Mouse (Mus musculus) liver, embryonic 12.5 days (tissue): Measurements from ENCODE around the gene Abcb10. TPM values are rescaled to one million over a fixed set of nuclear protein-coding genes. Genes with fewer than 3 reads are reported as not detected.

ENCODE experiments used
- ATAC-seq: fragments of 200-750 bp; cut with Nextera tagmentation; 2 replicates; pipeline ENCODE4 v1.8.0; 2017; ENCODE audit warnings: moderate number of reproducible peaks, mild to moderate bottlenecking, moderate library complexity
- H3K27ac ChIP-seq: fragments of 300-500 bp; sonication (generic); 2 replicates; pipeline ENCODE4 v1.5.1; 2016; ENCODE audit warnings: mild to moderate bottlenecking
- H3K27me3 ChIP-seq: fragments of 300-500 bp; sonication (generic); replicated peaks from 2 replicates; pipeline ENCODE4 v1.6.1; 2016; ENCODE audit warnings: mild to moderate bottlenecking, moderate library complexity
- H3K36me3 ChIP-seq: fragments of 300-500 bp; sonication (generic); 2 replicates; pipeline ENCODE4 v1.6.1; 2016; ENCODE audit warnings: mild to moderate bottlenecking, moderate library complexity
- H3K4me1 ChIP-seq: fragments of 300-500 bp; sonication (generic); 2 replicates; pipeline ENCODE4 v1.6.1; 2016
- H3K4me2 ChIP-seq: fragments of 300-500 bp; sonication (generic); 2 replicates; pipeline ENCODE4 v1.6.1; 2016; ENCODE audit warnings: mild to moderate bottlenecking, moderate library complexity
- H3K4me3 ChIP-seq: fragments of 300-500 bp; sonication (generic); 2 replicates; pipeline ENCODE4 v1.5.1; 2016; ENCODE audit warnings: mild to moderate bottlenecking, moderate library complexity
- H3K9ac ChIP-seq: fragments of 300-500 bp; sonication (generic); 2 replicates; pipeline ENCODE4 v1.6.1; 2016; ENCODE audit warnings: mild to moderate bottlenecking, moderate library complexity
- H3K9me3 ChIP-seq: fragments of 300-500 bp; sonication (generic); replicated peaks from 2 replicates; pipeline ENCODE4 v1.6.1; 2016; ENCODE audit warnings: mild to moderate bottlenecking, moderate library complexity
- WGBS: fragments of 180-500 bp; shearing (Covaris S2); methylation state at CpG from one replicate; pipeline ENCODE4 v1.1.7; 2016; ENCODE audit not compliant: insufficient replicate concordance; 5-methylcytosine and 5-hydroxymethylcytosine counted together
- polyA plus RNA-seq: library from polyadenylated mRNA; unstranded; fragments of >200 nt; fragmentation: Nextera tagmentation; extraction: Ambion mirVana; gene quantifications from 2 replicates; pipeline ENCODE4 v1.2.1, GENCODE M21; 2016

The Abcb10 gene
- polyA plus RNA-seq, 1 experiment from 2014 or later: 191 TPM

DNA sequence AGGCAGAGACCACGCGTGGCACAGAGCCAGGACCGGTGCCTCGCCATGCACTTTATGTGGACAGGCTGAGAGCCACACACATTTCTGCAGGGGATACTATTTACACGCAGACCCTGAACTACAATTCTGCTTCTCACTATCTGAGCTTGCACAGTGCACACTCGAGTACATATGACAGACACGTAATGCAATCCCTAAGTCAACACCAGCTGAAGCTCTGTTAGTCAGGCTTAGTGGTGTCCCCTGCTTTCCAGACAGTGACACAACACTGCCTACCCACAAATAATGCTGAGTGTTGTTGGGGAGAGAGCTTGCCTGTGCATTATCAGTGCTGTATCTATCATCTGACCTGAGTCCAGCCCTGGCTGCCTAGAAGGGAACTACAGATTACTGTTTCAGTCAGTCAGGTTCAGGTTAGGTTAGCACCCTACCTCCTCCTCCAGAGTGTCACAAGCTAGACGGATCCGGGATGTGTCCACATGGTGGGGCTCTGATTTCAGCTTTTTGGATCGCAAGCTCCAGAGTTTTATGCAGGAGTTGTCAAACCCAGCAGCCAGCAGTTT lies 19.7 kb upstream of the Abcb10 start:
- WGBS: 93% methylated on average over 10 of the region's 10 CpGs
- Histone ChIP-seq H3K9me3 (no peaks in the 10 kb centered on the region), H3K36me3 (peaks cover 99% of the 10 kb centered on the region)

GRCm38 (mm10) chr8:123999568-123999967 lies 16.6 kb upstream of the Abcb10 start:
- H3K4me2 ChIP-seq: no peak overlapping the region
- peaks cover 96% of the 10 kb centered on the region for H3K36me3 ChIP-seq
- H3K4me1 ChIP-seq: 0 out of 2 replicates have a peak, but pooled peaks cover 7% of the 10 kb centered on the region
- H3K9me3 ChIP-seq: no peaks in the 10 kb centered on the region
- no peak overlapping the region for H3K27ac ChIP-seq
- H3K9ac ChIP-seq: no peak overlapping the region
- H3K27me3 ChIP-seq: no peaks in the 10 kb centered on the region
- no peak overlapping the region for H3K4me3 ChIP-seq
- ATAC-seq: no peak
- WGBS: 95% methylated on average over 2 of the region's 2 CpGs

More for the DNA sequence above, 19.7 kb upstream of the Abcb10 start:
- Histone ChIP-seq H3K9ac (no peak overlapping the region; the same call in 1 of the 2 replicates), H3K4me3 (no peak overlapping the region), H3K27me3 (no peaks in the 10 kb centered on the region), H3K4me1 (0 out of 2 replicates have a peak, but pooled peaks cover 7% of the 10 kb centered on the region), H3K4me2 (no peak overlapping the region), H3K27ac (no peak overlapping the region)
- peak; percentile 27; the same call in 1 of the 2 replicates for ATAC-seq

DNA sequence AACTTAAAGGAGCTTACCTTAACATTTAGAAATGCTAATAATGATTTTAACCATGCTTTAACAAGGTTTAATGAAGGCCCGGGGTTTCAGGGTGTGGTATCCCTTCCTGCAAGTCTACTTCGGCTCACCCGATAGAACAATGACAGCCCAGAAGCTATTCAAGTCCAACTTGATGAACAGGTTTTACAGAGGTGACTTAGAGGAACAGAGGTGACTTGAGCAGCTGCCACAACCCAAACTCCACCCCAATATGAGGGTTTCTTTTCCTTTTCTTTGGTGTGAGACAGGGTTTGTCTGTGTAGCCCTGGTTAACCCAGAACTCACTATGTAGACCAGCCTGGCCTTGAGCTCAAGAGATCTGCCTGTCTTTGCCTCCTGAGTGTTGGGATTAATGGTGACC lies 11.1 kb upstream of the Abcb10 start:
- no peak for ATAC-seq
- 81% methylated on average over 3 of the region's 3 CpGs for WGBS
- no peaks in the 10 kb centered on the region for H3K27me3 ChIP-seq
- no peak overlapping the region for H3K27ac ChIP-seq
- no peak overlapping the region for H3K9ac ChIP-seq
- no peak overlapping the region for H3K4me2 ChIP-seq
- H3K4me1 ChIP-seq: peaks cover 47% of the 10 kb centered on the region
- H3K4me3 ChIP-seq: no peak overlapping the region
- no peaks in the 10 kb centered on the region for H3K9me3 ChIP-seq
- peaks cover 61% of the 10 kb centered on the region for H3K36me3 ChIP-seq

- 86% methylated on average over 5 of the region's 5 CpGs for WGBS
- Histone ChIP-seq H3K27ac (no peak overlapping the region), H3K4me2 (no peak overlapping the region), H3K4me1 (peaks cover 51% of the 10 kb centered on the region), H3K9ac (no peak overlapping the region), H3K27me3 (no peaks in the 10 kb centered on the region), H3K4me3 (no peak overlapping the region), H3K36me3 (peaks cover 57% of the 10 kb centered on the region), H3K9me3 (no peaks in the 10 kb centered on the region)
- ATAC-seq: no peak
Measured at GRCm38 (mm10) chr8:123993597-123993996, 10.7 kb upstream of the Abcb10 start.

GRCm38 (mm10) chr8:123992587-123992986 lies 9.7 kb upstream of the Abcb10 start:
- no peaks in the 10 kb centered on the region for H3K9me3 ChIP-seq
- 73% methylated on average over 8 of the region's 8 CpGs for WGBS
- no peak for ATAC-seq
- H3K27me3 ChIP-seq: no peaks in the 10 kb centered on the region
- peaks cover 48% of the 10 kb centered on the region for H3K36me3 ChIP-seq
- H3K4me1 ChIP-seq: peaks cover 59% of the 10 kb centered on the region
- H3K4me3 ChIP-seq: no peak overlapping the region
- H3K4me2 ChIP-seq: no peak overlapping the region
- no peak overlapping the region for H3K9ac ChIP-seq
- H3K27ac ChIP-seq: peak overlapping the region; percentile 76

DNA sequence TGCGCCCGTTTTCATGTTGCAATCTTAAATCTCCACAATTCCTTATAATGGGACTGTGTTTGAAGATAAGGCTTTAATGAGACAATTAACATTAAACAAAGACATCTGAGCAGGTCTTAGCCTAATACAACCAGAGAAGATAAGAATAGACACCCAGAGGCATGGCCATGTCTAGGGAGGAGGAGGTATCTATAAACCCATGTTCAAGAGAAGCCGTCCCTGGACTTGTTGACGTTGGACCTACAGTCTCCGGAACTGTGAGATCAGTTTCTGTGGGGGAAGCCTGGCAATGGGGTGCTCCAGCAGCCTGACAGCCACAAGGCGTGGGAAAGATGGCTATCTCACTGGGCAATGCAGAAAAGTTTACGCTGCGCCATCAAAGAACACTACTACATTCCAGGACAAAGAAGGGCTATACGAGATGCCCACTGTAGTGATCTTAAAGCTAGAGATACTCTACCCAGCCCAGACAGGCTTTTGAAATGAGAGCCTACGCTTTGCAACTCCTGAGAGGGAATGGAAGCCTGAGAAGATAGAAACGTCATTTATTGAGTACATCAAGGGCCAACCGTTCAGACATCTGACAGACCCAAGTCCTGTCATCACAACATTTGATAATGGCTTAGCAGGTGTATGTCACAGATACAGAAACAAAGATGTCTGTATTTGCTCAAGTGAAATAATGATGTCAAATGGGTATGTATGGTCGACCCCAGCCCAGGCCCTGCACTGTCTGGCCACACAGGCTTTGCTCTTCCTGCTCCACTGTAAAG lies 7.5 kb upstream of the Abcb10 start:
- peak; percentile 50 for ATAC-seq
- peak overlapping the region; percentile 77 for H3K9ac ChIP-seq

DNA sequence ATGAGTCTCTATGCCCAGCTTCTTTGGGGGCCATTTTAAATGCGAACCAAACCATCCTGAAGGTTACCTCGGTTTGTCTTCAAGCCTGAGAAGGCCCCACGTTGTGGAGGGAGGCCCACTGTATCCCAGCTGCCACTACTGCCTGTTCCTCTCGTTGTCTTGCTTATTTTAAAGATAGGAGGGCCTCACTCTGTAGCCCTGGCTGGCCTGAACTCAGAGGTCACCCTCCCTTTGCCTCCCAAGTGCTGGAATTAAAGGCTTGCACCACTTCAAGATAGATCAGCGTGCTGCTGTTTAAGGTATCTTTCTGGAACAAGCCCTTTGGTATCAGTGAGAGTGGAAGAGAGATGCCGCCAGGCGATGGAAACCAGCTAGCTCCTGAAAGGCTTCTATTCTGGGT lies 6.2 kb upstream of the Abcb10 start:
- peak; percentile 59 for ATAC-seq
- no peaks in the 10 kb centered on the region for H3K27me3 ChIP-seq
- 14% methylated on average over 7 of the region's 7 CpGs for WGBS
- peak overlapping the region; percentile 77 for H3K9ac ChIP-seq
- H3K4me2 ChIP-seq: peak overlapping the region; percentile 82
- H3K4me1 ChIP-seq: peaks cover 89% of the 10 kb centered on the region
- peaks cover 16% of the 10 kb centered on the region for H3K36me3 ChIP-seq
- peak overlapping the region; percentile 99 for H3K27ac ChIP-seq
- H3K4me3 ChIP-seq: peak overlapping the region; percentile 39
- no peaks in the 10 kb centered on the region for H3K9me3 ChIP-seq

More for the DNA sequence above, 7.5 kb upstream of the Abcb10 start:
- WGBS: 27% methylated on average over 13 of the region's 13 CpGs
- Histone ChIP-seq H3K27ac (peak overlapping the region; percentile 99), H3K4me2 (peak overlapping the region; percentile 82), H3K9me3 (no peaks in the 10 kb centered on the region), H3K4me3 (peak overlapping the region; percentile 39), H3K36me3 (peaks cover 29% of the 10 kb centered on the region), H3K27me3 (no peaks in the 10 kb centered on the region), H3K4me1 (peaks cover 80% of the 10 kb centered on the region)

DNA sequence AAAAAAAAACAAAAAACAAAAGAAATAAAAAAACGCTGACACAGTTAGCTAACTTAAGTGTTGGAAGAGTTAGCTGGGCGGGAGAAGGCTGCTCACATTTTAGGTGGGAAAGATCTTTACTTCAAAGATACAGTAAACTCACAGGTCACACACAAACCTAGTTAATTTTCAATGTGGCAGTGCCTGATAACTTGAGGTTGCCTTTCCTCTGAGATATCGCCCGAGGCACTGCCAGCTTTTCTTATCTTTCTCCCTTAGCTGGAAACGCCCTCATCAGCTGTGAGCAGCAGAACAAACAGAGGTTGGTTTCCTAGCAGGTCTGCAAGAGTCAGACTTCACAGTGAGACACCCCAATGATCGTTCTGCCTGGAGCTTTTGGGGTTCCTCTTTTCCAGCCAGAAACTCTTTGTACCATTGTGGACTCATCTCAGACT lies 5.7 kb upstream of the Abcb10 start:
- Histone ChIP-seq H3K9me3 (no peaks in the 10 kb centered on the region), H3K4me2 (peak overlapping the region; percentile 82), H3K9ac (peak overlapping the region; percentile 77), H3K4me3 (peak overlapping the region; percentile 39), H3K4me1 (peaks cover 94% of the 10 kb centered on the region), H3K27ac (peak overlapping the region; percentile 99), H3K36me3 (peaks cover 11% of the 10 kb centered on the region), H3K27me3 (no peaks in the 10 kb centered on the region)
- ATAC-seq: peak; percentile 91
- 7% methylated on average over 6 of the region's 6 CpGs for WGBS

- Histone ChIP-seq H3K4me3 (peak overlapping the region; percentile 74), H3K4me1 (peaks cover 86% of the 10 kb centered on the region), H3K27me3 (no peaks in the 10 kb centered on the region), H3K9me3 (no peaks in the 10 kb centered on the region), H3K4me2 (peak overlapping the region; percentile 82), H3K36me3 (peaks cover 41% of the 10 kb centered on the region), H3K9ac (peak overlapping the region; percentile 95), H3K27ac (peak overlapping the region; percentile 99)
- under 1% methylated on average over 48 of the region's 48 CpGs for WGBS
- ATAC-seq: no peak
Measured at GRCm38 (mm10) chr8:123982291-123982793, 580 bp downstream of the Abcb10 start.

- Histone ChIP-seq H3K9ac (peak overlapping the region; percentile 95), H3K4me1 (peaks cover 86% of the 10 kb centered on the region), H3K27me3 (no peaks in the 10 kb centered on the region), H3K9me3 (no peaks in the 10 kb centered on the region), H3K4me2 (peak overlapping the region; percentile 82), H3K4me3 (peak overlapping the region; percentile 74), H3K36me3 (peaks cover 48% of the 10 kb centered on the region), H3K27ac (peak overlapping the region; percentile 99)
- 30% methylated on average over 4 of the region's 4 CpGs for WGBS
- ATAC-seq: no peak
Measured at GRCm38 (mm10) chr8:123981674-123982073, 1.2 kb downstream of the Abcb10 start.

- peak overlapping the region; percentile 99 for H3K27ac ChIP-seq
- 19% methylated on average over 4 of the region's 4 CpGs for WGBS
- H3K4me3 ChIP-seq: peak overlapping the region; percentile 74
- no peaks in the 10 kb centered on the region for H3K27me3 ChIP-seq
- H3K36me3 ChIP-seq: peaks cover 62% of the 10 kb centered on the region
- H3K9ac ChIP-seq: peak overlapping the region; percentile 95
- H3K4me1 ChIP-seq: peaks cover 86% of the 10 kb centered on the region
- peak overlapping the region; percentile 82 for H3K4me2 ChIP-seq
- H3K9me3 ChIP-seq: 0 out of 2 replicates have a peak, but pooled peaks cover under 1% of the 10 kb centered on the region
- no peak for ATAC-seq
Measured at GRCm38 (mm10) chr8:123980239-123980638, 2.7 kb downstream of the Abcb10 start.

- peak overlapping the region; percentile 99 for H3K27ac ChIP-seq
- peak; percentile 91 for ATAC-seq
- peak overlapping the region; percentile 82 for H3K4me2 ChIP-seq
- H3K36me3 ChIP-seq: peaks cover 74% of the 10 kb centered on the region
- WGBS: 13% methylated on average over 8 of the region's 8 CpGs
- H3K27me3 ChIP-seq: no peaks in the 10 kb centered on the region
- H3K9ac ChIP-seq: peak overlapping the region; percentile 95
- peak overlapping the region; percentile 74 for H3K4me3 ChIP-seq
- H3K9me3 ChIP-seq: peaks cover 7% of the 10 kb centered on the region; the same call in 1 of the 2 replicates
- peaks cover 86% of the 10 kb centered on the region for H3K4me1 ChIP-seq
Measured at GRCm38 (mm10) chr8:123978926-123979325, 4.0 kb downstream of the Abcb10 start.
